Mouse (Mus musculus) kidney, adult 11 months (tissue): ENCODE data around the gene Erp44.

Experiments
- DNase-seq: peaks from one replicate; pipeline ENCODE4 v3.0.0; 2022

The Erp44 gene

DNA sequence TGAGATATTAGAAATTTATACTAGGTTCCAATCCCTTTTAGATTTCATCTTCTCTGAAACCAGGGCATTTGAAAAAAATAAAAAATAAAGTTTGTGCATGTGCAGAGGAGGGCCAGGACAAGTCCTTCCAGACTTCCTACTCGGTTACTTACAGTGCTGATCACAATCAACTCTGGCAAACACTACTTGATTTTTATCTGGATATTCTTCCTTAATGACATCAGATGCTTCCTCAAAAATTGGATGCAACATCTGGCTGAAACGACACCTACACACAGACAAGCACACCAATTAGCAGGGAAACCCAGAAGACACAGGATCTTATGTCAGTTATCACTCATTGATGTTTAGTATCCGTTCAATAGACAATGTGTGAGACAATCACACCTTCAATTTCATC lies 42.6 kb downstream of the Erp44 start:
- DNase-seq: no peak

DNA sequence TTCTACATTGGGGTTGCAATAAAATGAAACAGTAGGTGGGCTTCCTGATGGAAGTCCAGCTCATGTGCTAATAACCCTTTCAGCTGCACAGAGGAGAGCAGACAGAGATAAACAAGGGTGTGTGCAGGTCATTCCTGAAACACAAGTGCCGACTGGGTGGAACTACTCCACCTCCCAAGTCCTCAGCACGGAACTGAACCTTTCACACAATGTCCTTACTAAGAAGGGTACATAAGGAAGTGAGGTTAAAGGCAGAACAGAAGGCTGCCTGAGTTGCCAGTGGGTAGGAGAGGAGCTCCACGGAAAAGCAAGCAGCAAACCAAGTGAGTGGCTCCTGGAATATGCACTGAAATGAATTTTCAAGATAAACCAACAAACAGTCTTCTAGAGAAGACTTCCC lies 52.6 kb downstream of the Erp44 start:
- DNase-seq: no peak

DNA sequence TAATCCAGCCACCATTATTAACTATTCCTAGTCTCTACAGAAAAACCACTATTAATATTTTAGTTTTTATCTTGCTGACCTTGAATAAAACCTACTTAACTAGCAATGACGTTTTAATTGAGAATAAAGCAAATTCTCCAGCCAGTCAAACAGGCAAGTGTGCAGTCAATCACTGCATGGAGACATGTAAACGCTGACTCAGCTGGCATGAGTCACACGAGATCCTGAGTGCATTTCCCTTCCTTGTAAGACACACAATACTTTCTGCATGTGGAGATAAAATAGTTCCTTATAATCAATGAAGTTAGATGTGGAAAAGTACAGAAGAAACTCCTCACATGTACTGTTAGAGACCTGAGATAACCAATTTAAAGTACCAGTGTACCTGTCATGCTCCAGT lies 53.8 kb downstream of the Erp44 start:
- no peak for DNase-seq

DNA sequence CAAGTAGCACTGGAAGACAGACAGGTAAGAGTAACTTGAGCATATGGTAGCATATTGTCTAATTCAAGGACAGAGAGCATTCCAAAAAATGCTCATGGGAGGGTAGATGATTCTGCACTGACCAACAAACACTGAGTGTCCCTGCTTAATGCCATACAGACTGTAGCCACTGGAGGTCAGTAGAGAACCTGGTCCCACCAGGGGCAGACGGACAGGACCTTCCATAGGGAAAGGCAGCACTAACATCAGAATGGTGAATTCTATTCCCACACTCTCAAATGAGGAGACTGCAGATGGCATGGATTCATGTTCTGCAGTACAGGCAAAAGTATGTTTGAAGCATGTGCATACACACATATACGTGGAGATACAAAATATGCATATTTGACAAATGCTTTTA lies 54.2 kb downstream of the Erp44 start:
- DNase-seq: peak; percentile 38

DNA sequence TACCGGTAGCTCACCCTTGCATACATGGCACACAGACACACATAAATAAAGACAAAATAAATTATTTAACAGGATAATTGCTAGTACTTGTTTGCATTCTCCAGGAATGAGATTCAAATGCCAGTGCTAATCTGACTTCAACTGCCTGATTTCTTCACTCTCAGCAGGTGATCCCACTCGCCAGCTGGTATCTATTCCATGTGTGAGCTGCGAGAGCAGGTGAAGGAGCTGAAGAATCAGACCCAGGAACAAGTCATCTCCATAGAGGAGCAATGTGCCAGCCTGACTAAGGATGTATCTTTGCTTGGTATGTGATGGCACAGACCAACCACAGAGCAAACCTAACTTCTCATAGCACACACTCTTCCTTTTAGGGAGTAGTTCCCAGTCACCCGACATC lies 75.8 kb downstream of the Erp44 start:
- DNase-seq: no peak

DNA sequence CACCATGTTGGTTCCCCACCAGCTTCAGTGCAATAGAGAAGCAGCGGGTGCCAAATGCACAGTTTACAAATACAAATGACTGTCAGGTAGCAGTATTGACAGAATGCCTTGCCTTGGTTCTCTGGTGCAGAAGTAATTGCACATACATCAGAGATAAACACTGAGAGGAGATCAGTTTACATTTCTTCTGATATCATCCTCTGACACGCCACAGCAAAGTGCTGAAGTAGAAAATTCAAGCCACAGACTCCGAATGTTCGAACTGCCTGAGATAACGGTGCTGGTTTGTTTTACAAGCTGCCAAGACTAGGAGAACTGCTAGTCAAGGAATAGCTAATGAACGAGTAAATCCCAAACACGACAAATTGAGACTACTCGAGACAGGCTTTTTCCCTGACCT lies 80.9 kb downstream of the Erp44 start:
- DNase-seq: no peak

DNA sequence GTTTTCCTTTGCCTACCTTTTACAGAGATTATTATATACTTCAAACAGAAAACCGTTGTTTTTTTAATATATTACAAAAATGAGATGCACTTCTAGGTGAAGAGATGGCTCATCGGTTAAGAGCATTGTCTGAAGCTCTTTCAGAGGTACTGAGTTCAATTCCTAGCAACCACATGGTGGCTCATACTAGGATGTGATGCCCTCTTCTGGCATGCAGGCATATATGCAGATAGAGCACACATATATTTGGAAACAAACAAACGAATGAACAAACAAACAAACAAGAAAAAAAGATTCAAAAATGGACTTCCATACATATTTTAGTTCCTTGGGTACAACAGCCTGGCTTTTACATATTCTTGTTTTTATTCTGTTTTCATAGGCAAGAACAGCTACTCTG lies 81.4 kb downstream of the Erp44 start:
- DNase-seq: no peak

DNA sequence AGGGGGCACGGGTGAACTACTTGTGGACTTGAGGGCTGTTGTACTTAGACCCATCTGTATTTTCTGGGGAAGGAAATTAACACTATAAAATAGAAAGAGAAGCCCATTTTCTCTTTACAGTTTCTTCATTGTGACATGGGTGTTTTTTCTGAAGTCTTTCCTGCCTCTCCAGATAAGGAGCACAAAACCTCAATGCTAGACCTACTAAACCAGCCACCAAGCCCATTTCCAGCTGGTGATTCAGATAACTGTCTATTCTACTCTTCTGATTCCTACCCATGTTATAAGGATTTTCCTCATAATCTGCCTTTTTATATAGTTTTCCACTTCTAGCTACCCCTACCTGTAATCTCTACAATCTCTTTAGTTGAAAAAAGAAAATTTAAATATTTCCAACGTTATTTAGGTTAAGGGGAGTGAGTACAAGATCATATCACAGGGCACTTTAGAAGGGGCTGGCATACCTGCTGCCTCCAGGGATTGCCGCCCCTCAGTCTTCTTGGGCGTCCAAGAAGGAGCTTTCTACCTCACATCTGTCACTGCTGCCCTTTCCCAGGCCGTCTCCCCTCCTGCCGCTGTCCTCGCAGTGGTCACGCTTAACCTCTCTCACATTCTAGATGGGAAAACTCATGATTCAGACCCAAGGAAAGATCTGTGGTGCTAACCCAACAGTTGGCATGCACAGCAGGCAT lies 97.1 kb downstream of the Erp44 start:
- no peak for DNase-seq

DNA sequence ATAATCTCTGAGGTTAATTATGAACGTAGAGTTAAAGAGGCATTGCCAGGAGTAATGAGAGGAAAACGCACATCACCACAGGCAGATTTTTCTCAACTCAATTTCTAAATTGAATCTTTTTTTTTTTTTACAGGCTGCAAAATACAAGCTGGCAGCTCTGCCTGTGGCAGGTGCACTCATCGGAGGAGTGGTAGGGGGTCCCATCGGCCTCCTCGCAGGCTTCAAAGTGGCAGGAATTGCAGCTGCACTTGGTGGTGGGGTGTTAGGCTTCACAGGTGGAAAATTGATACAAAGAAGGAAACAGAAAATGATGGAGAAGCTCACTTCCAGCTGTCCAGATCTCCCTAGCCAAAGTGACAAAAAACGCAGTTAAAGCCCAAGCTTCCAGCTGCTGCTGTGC lies 98.0 kb downstream of the Erp44 start:
- DNase-seq: no peak

DNA sequence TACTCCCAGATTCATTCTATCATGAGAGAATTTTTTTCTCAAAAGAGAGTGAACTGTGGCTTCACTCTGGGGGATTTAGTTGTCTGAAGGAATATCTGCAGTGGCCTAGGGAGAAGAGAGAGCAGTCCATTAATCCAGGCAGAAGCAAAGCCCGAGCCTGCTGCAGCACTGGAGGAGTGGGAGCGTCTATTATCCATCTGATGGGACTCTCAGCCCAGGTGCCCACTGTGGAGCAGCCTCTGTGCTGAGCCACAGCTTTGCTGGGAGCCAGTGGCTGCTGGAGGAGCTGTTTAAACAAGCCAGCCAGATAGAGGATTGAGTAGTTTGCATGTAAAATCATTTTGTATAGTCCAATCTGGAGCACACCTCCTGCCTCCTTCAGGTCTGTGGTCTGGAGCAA lies 98.4 kb downstream of the Erp44 start:
- DNase-seq: no peak

DNA sequence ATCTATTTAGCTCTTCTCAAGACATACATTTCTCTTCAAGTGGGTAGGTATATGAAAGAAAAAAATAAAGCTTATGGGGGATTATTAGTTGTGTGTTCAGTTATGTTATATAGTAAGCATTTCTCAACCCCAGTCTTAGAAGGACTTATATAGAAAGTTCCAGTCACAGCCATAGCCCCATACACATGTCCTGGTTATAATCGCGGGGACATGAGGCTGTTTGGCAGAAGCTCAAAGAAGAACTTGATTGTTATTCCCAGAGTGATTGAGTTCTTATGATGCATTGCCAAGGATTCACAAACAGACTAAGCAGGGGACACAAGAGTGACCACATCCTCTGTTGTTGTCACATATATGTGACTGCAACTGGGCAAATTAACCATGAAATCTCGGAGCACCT lies 103.7 kb downstream of the Erp44 start:
- no peak for DNase-seq

DNA sequence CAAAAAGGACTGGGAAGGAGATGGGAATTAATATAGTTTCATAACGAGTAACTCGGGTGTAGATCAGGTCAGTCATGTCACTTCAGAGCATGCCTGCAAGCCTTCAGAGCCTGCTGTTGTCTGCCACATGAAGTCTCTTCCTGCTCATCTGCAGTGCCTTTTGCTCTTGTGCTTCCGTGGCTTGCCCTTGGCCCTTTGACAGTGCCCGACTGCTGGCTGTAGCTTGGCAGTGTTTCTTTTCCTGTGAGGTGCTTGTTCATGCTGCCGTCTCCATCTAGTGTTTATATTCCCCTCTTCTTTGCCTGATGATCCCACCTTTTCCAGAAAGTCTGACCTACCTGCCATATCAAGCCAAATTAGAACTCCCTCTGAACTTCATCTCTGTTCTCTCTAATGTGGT lies 115.5 kb downstream of the Erp44 start:
- DNase-seq: no peak

DNA sequence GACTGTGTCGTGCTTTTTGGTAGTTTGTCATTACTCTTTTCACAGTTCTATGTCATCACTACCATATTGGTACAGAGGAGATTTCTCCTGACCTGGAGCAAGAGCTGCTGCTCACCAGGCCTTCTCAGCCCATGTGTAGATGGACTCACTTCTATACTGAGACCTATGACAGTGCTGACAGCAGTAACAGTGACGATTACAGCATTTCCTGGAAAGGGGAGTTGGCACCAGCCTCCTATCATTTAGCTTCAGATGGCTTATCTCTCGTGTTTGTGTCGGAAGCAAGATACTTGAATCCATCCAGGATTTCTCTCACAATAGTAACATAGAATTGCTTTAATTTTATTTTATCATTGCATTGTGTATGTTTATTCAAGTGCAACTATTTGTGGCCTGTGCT lies 119.0 kb downstream of the Erp44 start:
- DNase-seq: no peak

DNA sequence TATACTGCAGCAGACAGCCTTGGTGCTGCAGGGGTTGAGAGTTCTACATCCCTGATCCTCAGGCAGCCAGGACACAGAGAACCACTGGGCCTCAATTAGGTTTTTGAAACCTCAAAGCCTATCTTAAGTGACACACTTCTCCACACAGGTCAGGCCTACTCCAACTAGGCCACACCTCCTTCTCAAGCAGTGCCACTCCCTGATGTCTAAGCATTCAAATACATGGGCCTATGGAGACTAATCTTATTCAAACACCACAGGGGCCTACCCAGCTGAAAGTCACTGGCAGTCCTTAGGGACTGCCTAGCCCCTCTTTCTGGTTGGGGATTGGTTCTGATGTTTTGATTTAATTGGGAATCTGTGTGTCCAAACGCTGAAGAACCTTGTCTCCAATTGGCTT lies 123.5 kb downstream of the Erp44 start:
- DNase-seq: no peak

DNA sequence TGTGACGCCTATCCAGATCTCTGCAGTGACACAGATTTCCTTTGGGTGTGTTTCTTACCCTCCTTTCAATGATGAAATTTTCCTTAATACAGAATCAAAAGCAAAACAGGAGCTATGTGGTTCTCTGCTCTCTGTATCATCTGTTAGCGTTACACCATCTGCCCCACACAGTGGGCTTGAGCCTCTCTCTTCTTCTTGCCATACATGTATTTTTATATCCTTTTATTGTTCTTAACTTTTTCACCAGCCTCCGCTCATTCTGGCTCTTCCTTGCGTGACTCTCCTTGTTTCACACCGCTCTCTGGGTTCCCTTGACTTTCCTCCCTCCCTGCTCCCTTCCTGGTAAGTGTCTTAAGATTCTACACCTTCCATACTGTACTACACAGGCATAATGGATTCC lies 126.1 kb downstream of the Erp44 start:
- no peak for DNase-seq

DNA sequence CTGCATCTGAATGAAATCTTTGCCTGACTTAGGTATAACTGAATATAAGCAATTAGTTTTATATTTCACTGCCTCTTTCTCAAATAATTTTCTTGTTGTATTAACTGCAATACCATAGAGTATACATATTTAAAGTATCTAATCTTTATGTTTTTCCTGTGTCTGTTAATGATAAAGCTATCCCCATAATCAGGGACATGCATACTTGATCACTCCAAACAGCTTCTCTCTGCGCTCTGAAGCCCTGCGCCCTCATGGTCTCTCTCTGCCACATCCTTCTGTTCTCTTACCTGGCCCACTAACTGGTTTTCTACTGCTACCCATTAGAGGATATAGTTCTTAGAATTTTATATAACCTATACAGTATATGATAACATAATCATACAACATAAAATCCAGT lies 129.9 kb downstream of the Erp44 start:
- no peak for DNase-seq
